Mouse (Mus musculus): ENCODE data around the gene Myo5c. TPM values are rescaled to one million over a fixed set of nuclear protein-coding genes. Genes with fewer than 3 reads are reported as not detected.

The Myo5c gene
- polyA plus RNA-seq, 1 experiment from 2014 or later = 1.9 TPM

- Histone ChIP-seq H3K4me1 (replicated peaks; ENCODE audit: control insufficient read depth, insufficient read depth, low read length) (no peaks in the 10 kb centered on the region), H3K4me2 (replicated peaks; ENCODE audit: low read depth) (no peak overlapping the region), H3K27me3 (replicated peaks; ENCODE audit: control insufficient read depth, insufficient read depth, low read length) (no peaks in the 10 kb centered on the region), H3K27ac (ENCODE audit: low read depth, low read length) (no peak overlapping the region), H3K4me3 (ENCODE audit: low read depth, low read length) (no peak overlapping the region), H3K9me3 (ENCODE audit: control insufficient read depth) (no peaks in the 10 kb centered on the region), H3K9ac (ENCODE audit: low read depth, low read length) (no peak overlapping the region), H3K36me3 (ENCODE audit: control insufficient read depth, insufficient read depth) (no peaks in the 10 kb centered on the region)
- no peak for TF ChIP-seq CTCF (IDR thresholded peaks at IDR 0.05; ENCODE audit: low read depth)
- 94% methylated on average over 2 of the region's 2 CpGs for WGBS
- ATAC-seq = no peak
These were observed 29.8 kb upstream of the Myo5c start for GRCm38 (mm10) chr9:75202036-75202435.

GRCm38 (mm10) chr9:75209246-75209645 lies 22.6 kb upstream of the Myo5c start:
- H3K27me3 ChIP-seq (replicated peaks; ENCODE audit: control insufficient read depth, insufficient read depth, low read length) = no peaks in the 10 kb centered on the region
- H3K27ac ChIP-seq (ENCODE audit: low read depth, low read length) = no peak overlapping the region
- H3K4me3 ChIP-seq (ENCODE audit: low read depth, low read length) = no peak overlapping the region
- no peak overlapping the region for H3K9ac ChIP-seq (ENCODE audit: low read depth, low read length)
- ATAC-seq = no peak
- H3K36me3 ChIP-seq (ENCODE audit: control insufficient read depth, insufficient read depth) = peaks cover 3% of the 10 kb centered on the region
- no peaks in the 10 kb centered on the region for H3K9me3 ChIP-seq (ENCODE audit: control insufficient read depth)
- no peaks in the 10 kb centered on the region for H3K4me1 ChIP-seq (replicated peaks; ENCODE audit: control insufficient read depth, insufficient read depth, low read length)
- 85% methylated on average over 1 of the region's 1 CpGs for WGBS
- no peak for TF ChIP-seq CTCF (IDR thresholded peaks at IDR 0.05; ENCODE audit: low read depth)
- H3K4me2 ChIP-seq (replicated peaks; ENCODE audit: low read depth) = no peak overlapping the region

DNA sequence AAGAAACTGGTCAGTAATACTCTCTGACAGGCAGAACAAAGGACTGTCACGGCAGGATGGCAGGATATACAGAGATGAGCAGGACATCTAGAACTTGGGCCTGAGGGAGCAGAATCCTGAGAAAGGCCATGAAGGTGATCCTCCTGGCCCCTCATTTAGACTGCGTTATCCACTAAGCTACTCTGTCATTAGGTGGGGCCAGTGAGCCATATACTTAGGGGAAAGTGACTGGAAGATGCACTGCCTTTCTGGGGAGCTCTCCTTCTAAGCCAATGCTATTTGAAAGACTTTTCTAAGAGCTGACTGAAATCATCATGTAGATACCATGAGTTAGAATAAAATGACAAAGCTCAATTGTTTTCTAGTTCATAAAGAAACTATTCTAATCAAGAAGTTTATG lies 21.6 kb upstream of the Myo5c start:
- H3K4me3 ChIP-seq (ENCODE audit: low read depth, low read length) = no peak overlapping the region
- 87% methylated on average over 2 of the region's 2 CpGs for WGBS

DNA sequence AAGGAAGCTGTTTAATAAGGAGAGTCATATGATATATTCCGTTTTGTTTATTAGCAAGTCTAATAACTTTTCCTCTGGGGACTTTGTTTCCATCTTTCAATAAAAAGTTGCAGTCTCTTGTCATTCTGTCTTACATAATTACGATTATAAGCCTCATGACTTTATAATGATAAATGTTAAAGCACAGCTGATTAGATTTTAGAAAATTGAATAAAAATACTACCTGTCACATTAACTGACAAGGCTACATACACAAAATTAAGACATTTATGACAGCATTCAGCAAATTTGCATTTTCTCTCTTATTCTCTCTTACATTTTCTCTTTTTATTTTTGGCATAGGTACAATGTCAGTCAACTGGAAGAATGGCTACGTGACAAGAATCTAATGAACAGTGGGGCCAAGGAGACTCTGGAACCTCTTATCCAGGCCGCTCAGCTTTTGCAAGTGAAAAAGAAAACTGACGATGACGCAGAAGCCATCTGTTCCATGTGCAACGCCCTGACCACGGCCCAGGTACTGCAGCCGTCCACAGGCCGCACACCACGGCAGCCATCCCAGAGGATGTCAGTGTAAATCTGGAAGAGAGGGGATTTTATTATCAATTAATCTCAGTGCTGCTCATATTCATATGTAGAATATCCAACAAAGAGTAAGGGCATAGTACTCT lies 16.9 kb upstream of the Myo5c start:
- Histone ChIP-seq H3K4me2 (replicated peaks; ENCODE audit: low read depth) (no peak overlapping the region), H3K4me1 (replicated peaks; ENCODE audit: control insufficient read depth, insufficient read depth, low read length) (no peaks in the 10 kb centered on the region), H3K36me3 (ENCODE audit: control insufficient read depth, insufficient read depth) (peaks cover 3% of the 10 kb centered on the region), H3K27me3 (replicated peaks; ENCODE audit: control insufficient read depth, insufficient read depth, low read length) (no peaks in the 10 kb centered on the region), H3K27ac (ENCODE audit: low read depth, low read length) (no peak overlapping the region), H3K4me3 (ENCODE audit: low read depth, low read length) (no peak overlapping the region), H3K9ac (ENCODE audit: low read depth, low read length) (no peak overlapping the region), H3K9me3 (ENCODE audit: control insufficient read depth) (no peaks in the 10 kb centered on the region)
- no peak for TF ChIP-seq CTCF (IDR thresholded peaks at IDR 0.05; ENCODE audit: low read depth)
- 93% methylated on average over 11 of the region's 11 CpGs for WGBS
- no peak for ATAC-seq

More for the DNA sequence above, 21.6 kb upstream of the Myo5c start:
- no peak overlapping the region for H3K9ac ChIP-seq (ENCODE audit: low read depth, low read length)
- TF ChIP-seq CTCF (IDR thresholded peaks at IDR 0.05; ENCODE audit: low read depth) = peak; percentile 51
- no peaks in the 10 kb centered on the region for H3K27me3 ChIP-seq (replicated peaks; ENCODE audit: control insufficient read depth, insufficient read depth, low read length)
- no peak for ATAC-seq
- no peak overlapping the region for H3K4me2 ChIP-seq (replicated peaks; ENCODE audit: low read depth)
- peaks cover 3% of the 10 kb centered on the region for H3K36me3 ChIP-seq (ENCODE audit: control insufficient read depth, insufficient read depth)
- H3K27ac ChIP-seq (ENCODE audit: low read depth, low read length) = no peak overlapping the region
- H3K4me1 ChIP-seq (replicated peaks; ENCODE audit: control insufficient read depth, insufficient read depth, low read length) = no peaks in the 10 kb centered on the region
- H3K9me3 ChIP-seq (ENCODE audit: control insufficient read depth) = no peaks in the 10 kb centered on the region

DNA sequence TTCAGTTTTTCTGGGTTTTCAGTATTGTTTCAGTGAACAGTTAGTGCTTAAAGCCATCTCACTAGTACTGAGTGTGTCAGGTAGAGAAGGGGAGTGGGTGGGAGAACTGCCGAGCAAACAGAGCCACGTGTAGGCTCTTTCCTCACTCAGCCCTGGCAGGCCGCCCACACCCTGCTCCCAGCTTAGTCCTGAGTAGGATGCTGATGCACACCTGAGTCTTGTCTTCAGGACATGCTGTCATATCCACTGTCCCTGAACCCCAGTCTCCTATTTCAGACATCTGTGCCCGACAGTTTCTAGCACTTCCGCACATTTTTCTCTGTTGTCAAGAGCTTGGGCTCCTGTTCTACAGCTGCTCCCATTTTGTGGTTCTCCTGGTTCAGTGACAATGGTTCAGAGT lies 11.9 kb upstream of the Myo5c start:
- no peaks in the 10 kb centered on the region; the same call in 1 of the 2 replicates for H3K36me3 ChIP-seq (ENCODE audit: control insufficient read depth, insufficient read depth)
- H3K9ac ChIP-seq (ENCODE audit: low read depth, low read length) = no peak overlapping the region
- H3K27me3 ChIP-seq (replicated peaks; ENCODE audit: control insufficient read depth, insufficient read depth, low read length) = no peaks in the 10 kb centered on the region
- no peak for TF ChIP-seq CTCF (IDR thresholded peaks at IDR 0.05; ENCODE audit: low read depth)
- H3K9me3 ChIP-seq (ENCODE audit: control insufficient read depth) = no peaks in the 10 kb centered on the region
- no peak overlapping the region for H3K4me2 ChIP-seq (replicated peaks; ENCODE audit: low read depth)
- 74% methylated on average over 5 of the region's 5 CpGs for WGBS
- ATAC-seq = no peak
- no peaks in the 10 kb centered on the region for H3K4me1 ChIP-seq (replicated peaks; ENCODE audit: control insufficient read depth, insufficient read depth, low read length)
- H3K27ac ChIP-seq (ENCODE audit: low read depth, low read length) = no peak overlapping the region
- H3K4me3 ChIP-seq (ENCODE audit: low read depth, low read length) = no peak overlapping the region

DNA sequence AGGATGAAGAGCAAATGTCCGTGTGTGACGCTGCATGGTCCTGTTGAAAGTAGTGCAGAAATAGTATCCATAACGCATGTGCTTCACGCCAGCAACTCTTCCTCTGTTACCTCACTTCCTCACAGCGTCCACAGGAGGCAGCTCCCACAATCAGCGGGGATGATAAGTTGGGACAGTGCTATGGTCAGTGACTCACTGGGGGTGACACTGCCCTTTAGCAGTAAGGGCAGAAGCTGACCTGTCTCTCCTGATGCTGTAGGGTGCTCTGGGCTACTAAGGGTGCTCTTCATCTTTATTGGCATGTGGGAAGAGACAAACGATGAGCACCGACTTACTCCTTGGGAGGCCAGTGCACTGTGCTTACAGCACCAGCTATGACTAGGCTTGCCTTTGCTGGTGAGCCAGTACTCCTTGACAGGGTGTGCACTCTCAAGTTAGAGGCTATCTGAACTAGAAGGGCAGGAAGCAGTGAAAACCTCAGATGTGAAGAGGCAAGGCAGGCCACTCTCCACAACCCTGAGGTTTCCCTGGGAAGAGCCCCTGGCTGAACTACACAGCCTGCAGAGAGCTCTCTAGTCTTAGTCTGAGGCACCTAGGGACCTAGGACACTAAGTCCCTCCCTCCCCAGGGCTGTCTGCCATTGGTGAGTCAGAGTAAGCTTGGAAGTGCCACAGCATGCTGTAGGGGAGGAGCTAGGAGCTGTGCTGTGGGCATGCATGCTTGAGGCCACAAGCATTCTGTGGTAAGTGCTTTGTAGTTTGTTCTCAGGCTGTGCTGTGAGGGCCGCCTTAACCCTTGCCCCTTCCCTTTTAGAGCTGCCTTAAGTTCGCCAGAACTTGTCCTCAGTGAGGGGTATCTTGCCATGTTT lies 10.2 kb upstream of the Myo5c start:
- no peak for TF ChIP-seq CTCF (IDR thresholded peaks at IDR 0.05; ENCODE audit: low read depth)
- H3K27ac ChIP-seq (ENCODE audit: low read depth, low read length) = no peak overlapping the region
- H3K9ac ChIP-seq (ENCODE audit: low read depth, low read length) = no peak overlapping the region
- H3K9me3 ChIP-seq (ENCODE audit: control insufficient read depth) = no peaks in the 10 kb centered on the region
- no peak overlapping the region for H3K4me3 ChIP-seq (ENCODE audit: low read depth, low read length)
- no peaks in the 10 kb centered on the region; the same call in 1 of the 2 replicates for H3K36me3 ChIP-seq (ENCODE audit: control insufficient read depth, insufficient read depth)
- 65% methylated on average over 10 of the region's 10 CpGs for WGBS
- no peak overlapping the region for H3K4me2 ChIP-seq (replicated peaks; ENCODE audit: low read depth)
- ATAC-seq = 0 out of 2 replicates have a peak, but pooled peaks have one; percentile 36
- no peaks in the 10 kb centered on the region for H3K4me1 ChIP-seq (replicated peaks; ENCODE audit: control insufficient read depth, insufficient read depth, low read length)
- H3K27me3 ChIP-seq (replicated peaks; ENCODE audit: control insufficient read depth, insufficient read depth, low read length) = no peaks in the 10 kb centered on the region

All from intestine, postnatal 0 days (tissue).